Mouse (Mus musculus) C2C12 (cell line): ENCODE results near the gene Atp1a1.

Experiments used
- CEBPB ChIP-seq: IDR thresholded peaks from one replicate; pipeline ENCODE4 v1.6.1; 2011; ENCODE audit warnings: low read depth, mild to moderate bottlenecking, control low read depth, moderate library complexity
- CTCF ChIP-seq: IDR thresholded peaks from one replicate; pipeline ENCODE4 v1.5.1; 2011; ENCODE audit not compliant: control insufficient read depth, insufficient read depth, insufficient read length
- MAX ChIP-seq: IDR thresholded peaks from one replicate; pipeline ENCODE4 v1.6.1; 2011; ENCODE audit warnings: mild to moderate bottlenecking, control low read depth
- MYOD1 ChIP-seq: IDR thresholded peaks from one replicate; pipeline ENCODE4 v1.6.1; 2011; ENCODE audit warnings: low read depth; ENCODE audit not compliant: control insufficient read depth, insufficient read length
- USF1 ChIP-seq: IDR thresholded peaks from one replicate; pipeline ENCODE4 v1.6.1; 2011; ENCODE audit warnings: low read depth, mild to moderate bottlenecking, control low read depth, moderate library complexity

DNA sequence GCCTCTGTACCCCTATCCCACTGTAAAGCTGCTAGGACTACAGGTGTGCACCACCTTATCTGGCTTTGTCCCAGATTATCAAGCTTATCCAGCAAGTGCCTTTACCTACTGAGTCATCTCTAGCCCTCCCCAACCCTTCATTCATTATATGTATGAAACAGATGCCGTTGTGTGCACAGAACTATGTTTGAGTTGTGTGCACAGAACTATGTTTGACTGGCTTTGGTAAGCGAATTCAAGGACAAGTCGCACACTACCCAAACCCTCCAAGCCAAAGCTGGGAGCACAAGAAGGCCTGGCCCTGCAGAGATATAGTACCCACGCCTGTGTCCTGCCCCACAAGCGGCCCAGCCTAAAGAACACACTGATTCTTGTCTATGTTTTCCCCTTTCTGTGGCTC is 42.5 kb downstream of the Atp1a1 start:
- TF ChIP-seq CTCF (no peak), USF1 (no peak), MYOD1 (no peak), CEBPB (no peak), MAX (no peak)
